Mouse (Mus musculus): ENCODE measurements at regions not wholly inside any gene's neighbourhood (a gene's known extent, or its start where the extent isn't known, plus 50 kb on each side); places are given as distances from the start of the nearest gene placed in this dataset.

- intact Hi-C loops (cut with DNase I): no loop called here
- DNase-seq: no peak
These were observed 55.3 kb upstream of the Topaz1 start for GRCm38 (mm10) chr9:122691879-122692278.

GRCm38 (mm10) chr9:122695724-122696123 lies 51.4 kb upstream of the Topaz1 start:
- intact Hi-C loops (cut with DNase I): no loop called here

More at GRCm38 (mm10) chr9:122695724-122696123, 51.4 kb upstream of the Topaz1 start:
- DNase-seq: no peak

Small RNAs in the stretch of these regions (microRNA-seq; reads per million reads assigned to microRNA genes)
- gene Mir138-1: 112 to 4,547 reads per million in 2 experiments
